Mouse (Mus musculus): ENCODE data around the gene Tsc22d3.
A peak's percentile ranks its signal among the peaks of the same experiment; 100 is the strongest.
"Not testable (repeated sequence)": the region's sequence is repeated elsewhere in the genome, so short reads cannot be mapped to it uniquely, and the experiment has no call there.

The Tsc22d3 gene

DNA sequence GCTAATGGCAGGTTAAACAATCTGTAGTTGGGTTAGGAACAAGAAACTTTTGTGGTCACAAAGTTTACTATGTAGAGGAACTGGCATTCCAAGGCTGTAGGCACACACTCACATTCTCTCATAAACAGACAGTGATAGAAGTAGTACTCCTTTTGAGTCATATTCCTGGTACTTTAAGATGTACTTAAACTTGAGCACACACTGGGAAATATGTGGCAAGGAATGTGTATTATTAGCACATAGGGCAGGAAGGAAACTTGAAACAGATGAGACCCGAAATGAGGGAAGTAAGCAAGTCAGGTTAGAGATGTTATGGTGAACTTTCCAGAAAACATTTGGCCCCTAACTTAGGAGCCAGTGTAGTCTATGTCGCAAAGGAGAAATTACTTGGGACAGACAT is 34.7 kb downstream of the Tsc22d3 start:
- no peak for DNase-seq (ENCODE audit: low read depth, low spot score)

DNA sequence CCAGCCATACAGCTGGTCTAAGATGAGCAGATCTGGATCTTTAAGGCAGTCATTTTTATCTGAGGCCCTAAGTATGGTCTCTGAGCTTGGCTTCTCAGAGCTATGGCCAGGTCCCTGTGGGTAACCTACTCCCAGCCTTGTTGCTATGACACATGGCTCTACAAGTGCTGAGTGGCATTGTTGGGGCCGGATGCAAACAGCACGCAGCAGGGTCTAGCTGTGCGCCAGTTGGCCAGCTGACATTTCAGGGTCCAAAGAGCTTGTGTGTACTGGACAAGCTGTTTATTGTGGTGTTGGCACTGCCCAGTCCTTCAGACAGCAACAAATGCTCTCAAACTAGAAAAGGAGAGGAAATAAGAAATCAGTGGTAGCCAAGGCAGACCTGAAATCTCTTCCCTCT is 35.2 kb downstream of the Tsc22d3 start:
- no peak for DNase-seq (ENCODE audit: low read depth, low spot score)

DNA sequence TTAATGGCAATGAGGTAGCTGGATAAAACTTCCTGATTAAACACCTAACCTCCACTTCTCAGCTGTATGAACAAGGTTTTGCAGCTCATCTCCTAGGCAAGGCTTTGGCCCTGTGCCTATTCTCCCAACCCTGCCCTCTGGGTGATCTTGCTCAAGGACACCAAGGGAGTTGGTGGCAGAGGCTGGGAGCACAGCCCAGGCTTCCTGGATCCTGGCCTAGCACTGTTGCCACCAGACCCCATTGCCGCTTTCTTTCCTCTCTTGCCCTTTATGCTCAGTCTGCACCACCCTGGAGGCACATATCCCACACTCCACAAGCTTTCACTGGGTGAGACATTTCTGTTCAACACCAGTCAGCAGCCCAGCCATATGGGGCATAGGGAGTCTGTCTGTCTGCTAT is 35.7 kb downstream of the Tsc22d3 start:
- DNase-seq (ENCODE audit: low read depth, low spot score), result no peak

DNA sequence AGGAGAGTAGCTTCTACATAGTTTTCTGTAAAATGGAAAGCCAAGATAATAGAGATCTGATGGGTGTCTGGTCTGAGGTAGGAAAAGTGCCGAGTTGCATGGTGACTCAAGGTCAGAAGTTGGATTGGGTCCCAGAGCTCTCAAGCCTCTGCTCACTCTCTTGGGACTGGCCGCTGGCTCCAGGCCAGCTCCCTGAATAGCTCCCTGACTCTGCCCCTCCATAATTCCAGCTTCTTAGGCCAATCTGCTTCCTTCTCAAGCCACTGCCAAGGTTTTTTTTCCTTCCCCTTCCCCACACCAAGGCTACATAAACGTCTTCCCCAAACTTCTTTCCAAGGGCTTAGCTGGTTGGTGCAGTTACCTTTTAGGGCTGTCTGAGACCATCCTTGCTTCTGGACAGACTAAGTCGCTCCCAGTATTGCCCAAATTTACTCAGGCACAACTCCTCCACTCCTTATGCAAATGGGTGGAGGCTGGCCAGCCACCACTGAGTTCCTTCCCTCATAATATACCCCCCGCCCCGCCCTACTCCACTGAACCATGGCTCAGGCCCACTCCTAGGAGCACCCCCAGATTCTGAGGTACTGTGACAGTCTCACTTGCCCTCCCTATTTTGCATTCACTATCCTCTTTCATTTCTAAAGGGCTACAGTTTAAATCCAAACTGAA is 42.1 kb downstream of the Tsc22d3 start:
- no peak for DNase-seq (ENCODE audit: low read depth, low spot score)

DNA sequence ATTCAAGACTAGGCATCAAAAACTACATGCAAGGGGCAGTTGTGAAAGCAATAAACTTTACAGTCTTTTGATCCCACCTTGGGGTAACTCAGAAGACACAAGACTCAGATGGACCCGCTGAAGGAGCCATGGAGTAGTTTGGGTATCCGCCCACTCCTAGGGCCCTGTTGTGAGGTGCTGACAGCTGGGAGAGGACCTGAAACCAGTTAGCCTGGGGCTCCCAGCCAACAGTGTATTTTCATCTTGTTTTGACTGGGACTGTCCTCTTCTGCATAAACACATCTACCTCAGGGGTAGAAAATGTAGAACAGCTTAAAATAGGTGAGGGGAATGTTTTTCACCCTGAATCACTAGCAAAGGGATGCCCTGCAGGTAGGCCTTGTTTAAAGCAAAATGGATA is 44.5 kb downstream of the Tsc22d3 start:
- no peak for DNase-seq (ENCODE audit: low read depth, low spot score)

DNA sequence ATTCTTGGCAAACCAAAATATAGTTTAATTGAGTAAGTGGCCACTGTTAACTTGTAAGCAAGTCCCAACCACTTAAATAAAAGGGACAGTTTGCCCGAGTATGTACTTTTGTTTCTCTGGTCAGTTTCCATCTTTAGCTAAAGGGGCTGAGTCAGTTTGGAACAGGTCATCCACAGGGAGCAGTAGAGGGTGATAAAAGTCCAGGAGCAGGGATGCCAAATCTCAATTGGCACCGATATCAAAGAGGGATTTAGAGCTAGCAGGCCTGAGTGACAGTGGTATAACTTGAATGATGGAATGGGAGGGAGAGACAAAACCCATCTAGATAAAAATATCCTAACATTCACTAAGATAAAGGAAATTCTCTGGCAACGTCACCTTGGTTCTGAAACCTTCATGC is 45.0 kb downstream of the Tsc22d3 start:
- no peak for DNase-seq (ENCODE audit: low read depth, low spot score)

DNA sequence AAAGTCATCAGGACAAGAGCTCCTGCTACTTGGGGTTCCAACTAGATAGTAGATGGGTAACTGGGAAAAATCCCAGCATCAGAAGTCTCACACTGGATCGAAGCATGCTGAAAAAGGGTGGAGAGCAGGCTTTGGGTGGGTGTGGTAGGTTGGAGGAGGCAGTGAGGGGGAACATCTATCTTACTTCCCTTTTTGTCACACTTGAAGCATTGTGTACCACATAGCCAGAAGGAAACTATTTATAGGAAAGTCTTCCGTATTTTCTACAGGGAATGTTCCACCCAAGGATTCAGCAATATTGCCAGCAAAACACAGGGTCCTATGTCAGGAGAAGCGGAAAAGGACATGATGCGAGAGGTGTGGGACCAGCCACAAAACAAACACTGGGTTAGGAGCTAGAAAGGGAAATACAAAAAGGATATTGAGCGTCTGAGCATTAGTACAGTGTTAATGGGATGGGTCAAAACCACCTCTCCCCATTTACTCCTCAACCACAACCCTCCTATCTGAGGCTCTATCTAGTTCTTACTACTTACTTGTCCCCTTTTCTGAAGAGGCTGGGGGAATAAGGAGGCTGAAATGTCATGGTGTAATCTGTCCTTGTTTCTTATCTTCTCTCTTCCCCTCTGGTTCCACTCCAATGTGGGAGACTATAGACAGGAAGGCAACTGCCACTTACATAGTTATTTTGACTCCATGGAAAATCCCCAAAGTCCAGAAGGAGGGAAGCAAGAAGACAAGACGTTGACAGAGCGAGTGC is 52.6 kb downstream of the Tsc22d3 start:
- no peak for DNase-seq (ENCODE audit: low read depth, low spot score)

DNA sequence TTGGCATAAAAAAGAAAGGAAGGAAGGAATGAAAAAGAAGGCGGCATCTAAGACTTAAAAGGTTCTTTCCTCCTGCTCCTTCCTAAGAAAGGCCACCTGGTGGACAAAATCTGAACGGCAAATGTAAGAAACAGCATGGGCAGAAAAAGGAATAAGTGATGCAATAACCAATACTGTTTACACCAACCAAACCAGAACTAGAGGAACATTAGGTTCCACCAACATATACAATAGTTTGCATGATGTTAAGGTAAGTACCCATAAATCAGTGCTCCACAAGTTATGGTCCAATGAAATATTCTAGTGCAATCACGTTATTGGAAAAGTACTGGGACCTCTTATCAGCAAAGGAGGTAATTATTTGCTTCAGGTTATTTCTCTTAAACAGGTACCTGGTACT is 55.7 kb downstream of the Tsc22d3 start:
- peak; percentile 42 for DNase-seq (ENCODE audit: low read depth, low spot score)

DNA sequence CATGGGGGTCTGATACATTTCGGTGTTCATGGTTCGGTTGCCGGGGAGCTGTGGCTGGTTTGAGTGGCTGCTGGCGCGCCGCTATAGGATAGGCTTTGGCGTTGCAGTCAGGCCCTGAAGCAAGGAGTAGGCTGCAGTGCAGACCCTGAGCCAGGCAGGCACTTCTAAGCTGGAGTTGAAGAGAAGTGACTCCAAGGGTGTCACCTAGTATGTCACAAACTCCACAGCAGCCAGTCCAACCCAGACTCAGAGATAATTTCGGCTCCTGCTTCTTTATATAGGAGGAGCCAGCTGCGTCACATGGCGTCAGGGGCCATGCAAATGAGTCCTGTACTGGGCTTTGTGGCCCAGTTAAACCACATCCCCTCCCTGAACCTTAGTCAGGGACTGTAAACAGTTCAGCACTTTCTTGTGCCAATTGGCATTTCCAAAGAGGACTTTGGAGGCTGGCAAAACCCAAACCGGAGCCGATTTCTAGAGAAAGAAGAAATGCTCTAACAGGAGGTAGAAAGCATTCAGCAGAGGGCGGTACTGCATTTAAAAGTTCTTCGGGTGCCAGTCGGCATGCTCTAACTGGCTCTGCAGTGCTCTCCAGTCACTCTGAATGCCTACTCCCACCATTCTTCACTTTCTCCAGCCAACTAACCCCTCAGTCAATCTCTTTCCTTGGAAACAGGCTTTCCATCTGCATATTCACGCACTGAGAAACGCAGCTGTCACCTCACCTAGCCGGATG is 57.4 kb downstream of the Tsc22d3 start:
- peak; percentile 33 for DNase-seq (ENCODE audit: low read depth, low spot score)

DNA sequence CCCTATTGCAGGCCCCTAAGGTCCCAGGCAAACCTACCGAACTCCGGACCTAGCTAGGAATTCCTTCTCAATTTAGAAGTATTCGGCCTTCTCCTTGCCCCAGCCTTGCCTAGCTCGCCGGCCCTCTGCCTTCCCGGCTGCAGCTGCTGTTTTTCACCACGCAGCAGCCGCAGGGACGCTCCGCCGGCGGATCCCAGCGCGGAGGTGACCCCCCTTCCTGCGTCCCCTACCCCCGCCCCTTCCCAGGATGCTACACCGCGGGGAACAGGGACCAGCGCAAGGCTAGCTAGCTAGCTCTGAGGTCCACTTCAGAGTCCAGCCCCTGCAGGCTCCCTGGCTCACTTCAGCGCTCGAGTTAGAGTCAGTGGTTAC is 58.0 kb downstream of the Tsc22d3 start:
- no peak for DNase-seq (ENCODE audit: low read depth, low spot score)

DNA sequence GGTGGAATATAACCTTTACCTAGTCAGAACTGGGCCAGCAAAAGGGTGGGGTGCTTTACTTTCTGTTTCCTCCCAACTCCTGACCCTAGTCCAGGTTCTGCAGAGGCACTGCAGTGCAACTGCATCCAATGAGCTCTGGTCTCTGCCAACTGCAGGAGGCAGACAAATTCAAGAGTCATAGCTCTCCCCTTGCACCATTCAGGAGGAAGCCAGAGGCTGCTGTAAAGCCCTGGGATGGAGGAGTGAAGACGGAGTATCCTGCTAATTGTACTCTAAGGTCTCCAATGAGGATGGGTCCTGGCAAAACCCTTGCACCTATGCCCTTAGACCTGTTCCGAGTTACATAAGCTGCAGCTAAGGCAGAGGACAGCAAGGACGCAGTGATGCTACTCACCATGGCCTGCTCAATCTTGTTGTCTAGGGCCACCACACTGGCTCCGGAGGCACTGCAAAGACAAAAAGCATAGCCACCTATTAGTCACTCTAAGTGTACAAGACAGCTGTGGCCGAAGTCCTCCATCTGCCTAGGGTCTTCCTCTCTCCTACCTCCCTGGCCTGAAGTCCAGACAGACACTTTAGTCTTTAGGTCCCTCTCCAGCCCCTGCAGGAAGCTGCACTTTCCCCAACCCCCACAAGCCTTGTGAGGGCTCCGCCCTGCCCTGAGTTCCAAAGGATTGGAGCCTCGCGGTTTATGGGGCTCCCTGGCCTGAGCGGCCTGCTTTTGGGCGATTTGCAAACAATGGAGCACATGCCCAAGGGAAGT is 58.6 kb downstream of the Tsc22d3 start:
- DNase-seq (ENCODE audit: low read depth, low spot score), result no peak

DNA sequence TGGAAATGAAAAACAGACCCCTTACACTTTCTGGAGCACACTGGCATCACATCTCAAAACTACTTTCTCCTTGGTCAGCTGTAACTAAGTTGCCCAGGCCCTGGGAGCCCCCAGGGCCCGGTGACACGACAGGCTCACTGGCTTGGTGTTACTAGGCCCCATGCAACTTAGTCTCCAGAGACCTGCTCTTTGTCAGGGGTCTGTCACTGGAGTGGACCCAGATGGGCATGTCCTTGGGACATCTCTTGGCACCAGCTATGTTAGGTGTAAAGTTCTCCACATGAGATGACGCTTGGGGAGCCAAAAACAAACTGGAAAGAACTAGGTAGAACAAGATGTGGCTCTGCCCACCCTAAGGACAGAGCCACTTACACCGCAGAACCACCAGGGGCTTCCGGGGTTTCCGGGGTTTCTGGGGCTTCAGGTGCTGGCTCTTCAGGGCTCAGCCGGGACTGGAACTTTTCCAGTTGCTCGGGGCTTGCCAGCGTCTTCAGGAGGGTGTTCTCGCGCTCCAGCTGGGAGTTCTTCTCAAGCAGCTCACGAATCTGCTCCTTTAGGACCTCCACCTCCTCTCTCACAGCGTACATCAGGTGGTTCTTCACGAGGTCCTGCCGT is 59.9 kb downstream of the Tsc22d3 start:
- DNase-seq (ENCODE audit: low read depth, low spot score), result no peak

DNA sequence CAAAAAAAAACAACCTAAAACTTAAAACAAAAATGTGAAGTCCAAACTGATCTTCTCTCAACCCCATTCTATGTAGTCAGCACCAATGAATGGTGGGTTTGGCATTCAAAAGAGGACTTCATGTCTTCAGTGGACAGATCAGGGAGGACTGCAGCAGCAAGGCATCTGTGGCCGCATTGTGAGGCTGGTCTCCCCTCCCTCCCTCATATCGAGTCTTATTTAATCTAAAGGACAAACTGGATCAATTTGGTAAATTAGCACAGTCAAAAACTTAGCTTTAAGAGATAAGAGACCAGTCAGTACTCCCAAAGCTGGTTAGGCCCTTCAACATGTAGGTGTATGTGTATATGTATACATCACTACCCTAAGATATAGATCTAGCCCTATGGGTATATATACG is 60.6 kb downstream of the Tsc22d3 start:
- DNase-seq (ENCODE audit: low read depth, low spot score), result not testable (repeated sequence)

DNA sequence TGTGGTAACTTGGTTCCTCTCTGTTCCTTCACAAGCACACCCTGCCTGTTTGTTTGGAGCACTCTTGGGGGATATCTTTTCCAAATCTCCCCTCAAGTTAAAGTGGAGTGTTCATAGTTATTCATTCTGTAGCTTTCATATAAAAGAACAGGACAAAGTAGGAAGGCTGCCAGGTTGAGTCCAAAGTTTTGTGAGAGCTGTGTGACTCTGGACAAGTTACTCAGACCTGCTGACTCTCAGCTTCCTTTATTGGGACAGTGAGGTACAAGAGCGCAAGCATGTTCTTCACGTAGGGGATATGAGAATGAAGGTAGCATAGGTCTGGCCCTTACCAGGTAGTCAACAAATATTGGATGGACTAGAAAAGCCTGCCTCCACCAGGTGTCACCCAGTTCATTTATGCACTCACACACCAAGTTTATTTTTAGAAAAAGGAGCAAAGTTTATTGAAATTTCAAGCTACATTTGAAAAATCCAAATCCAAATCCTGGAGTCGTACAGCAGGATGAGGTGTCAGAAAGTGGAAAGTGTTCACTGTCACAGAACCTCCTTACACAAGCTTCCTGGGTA is 61.3 kb downstream of the Tsc22d3 start:
- DNase-seq (ENCODE audit: low read depth, low spot score), result no peak

DNA sequence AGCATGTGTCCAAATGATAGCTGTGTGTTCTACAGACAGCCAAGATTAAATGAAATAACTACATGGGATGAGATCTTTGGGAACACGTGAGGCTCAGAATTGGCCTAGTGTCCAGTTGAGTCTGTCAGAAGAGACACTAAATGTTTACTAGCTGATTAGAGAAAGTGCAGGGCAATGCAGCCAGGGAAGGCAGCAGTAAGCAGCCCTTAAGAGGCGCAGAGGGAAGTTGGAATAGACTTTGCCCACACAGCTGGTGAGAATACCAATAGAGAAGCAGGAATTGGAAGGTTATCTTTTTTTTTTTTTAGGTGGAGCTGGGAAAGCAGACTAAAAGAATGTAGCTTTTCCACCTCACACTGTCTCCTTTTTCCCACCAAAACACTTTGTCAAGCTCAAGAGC is 61.8 kb downstream of the Tsc22d3 start:
- no peak for DNase-seq (ENCODE audit: low read depth, low spot score)

DNA sequence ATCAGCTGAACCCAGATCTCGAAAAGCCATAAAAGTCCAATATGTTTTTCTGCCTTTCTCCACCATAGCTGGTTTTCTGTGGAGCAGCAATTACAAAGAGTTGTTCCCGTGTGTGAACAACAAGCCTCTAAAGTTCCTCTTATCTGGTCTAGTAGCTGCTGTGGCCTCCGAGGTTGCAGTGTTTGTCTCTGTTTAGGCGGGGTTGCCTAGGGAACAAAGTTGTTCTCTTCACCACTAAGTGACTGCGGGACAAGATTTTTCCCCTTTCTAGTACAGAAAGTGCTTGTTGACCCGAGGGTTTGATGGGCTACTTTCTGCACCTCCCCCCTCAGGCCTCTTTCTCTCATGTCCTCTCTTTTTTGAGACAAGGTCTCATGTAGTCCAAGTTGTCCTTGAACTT is 62.8 kb downstream of the Tsc22d3 start:
- no peak for DNase-seq (ENCODE audit: low read depth, low spot score)

DNA sequence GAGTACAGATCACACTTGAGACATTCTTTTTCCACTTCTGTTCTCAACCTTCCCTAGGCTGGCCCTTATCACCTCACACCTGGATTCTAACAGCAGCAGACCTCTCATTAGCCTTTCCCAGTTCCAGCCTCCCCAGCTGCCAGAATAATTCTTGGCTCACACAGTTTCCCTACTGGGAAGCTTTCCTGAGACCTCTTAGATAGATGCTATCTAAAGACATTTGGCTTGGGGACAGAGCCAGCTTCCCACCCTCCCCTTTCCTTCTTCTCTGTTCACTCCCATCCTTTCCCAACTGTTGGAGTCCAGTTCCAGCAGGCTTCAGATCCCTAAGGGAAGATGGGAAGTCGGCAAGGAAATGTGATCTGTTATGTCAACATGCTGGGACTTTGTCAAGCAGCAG is 65.0 kb downstream of the Tsc22d3 start:
- no peak for DNase-seq (ENCODE audit: low read depth, low spot score)

DNA sequence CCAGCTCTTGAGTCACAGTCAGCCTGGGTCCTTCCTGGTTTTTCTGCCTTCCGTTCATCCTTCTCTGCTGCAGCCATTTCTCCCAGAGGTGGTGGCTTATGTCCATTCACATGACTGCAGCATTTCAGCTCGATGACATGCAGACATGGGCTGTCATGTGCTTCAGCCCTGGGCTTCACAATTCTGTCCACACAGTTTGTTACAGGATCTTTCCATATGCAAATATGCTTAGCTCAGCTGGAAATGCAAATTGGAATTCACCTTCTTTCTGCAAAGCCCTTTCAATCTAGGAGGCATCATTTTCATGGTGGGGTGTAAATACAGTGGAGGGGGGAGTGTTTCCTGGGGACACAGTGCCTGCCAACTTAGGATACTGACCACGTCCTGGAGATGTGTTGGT is 66.2 kb downstream of the Tsc22d3 start:
- no peak for DNase-seq (ENCODE audit: low read depth, low spot score)

DNA sequence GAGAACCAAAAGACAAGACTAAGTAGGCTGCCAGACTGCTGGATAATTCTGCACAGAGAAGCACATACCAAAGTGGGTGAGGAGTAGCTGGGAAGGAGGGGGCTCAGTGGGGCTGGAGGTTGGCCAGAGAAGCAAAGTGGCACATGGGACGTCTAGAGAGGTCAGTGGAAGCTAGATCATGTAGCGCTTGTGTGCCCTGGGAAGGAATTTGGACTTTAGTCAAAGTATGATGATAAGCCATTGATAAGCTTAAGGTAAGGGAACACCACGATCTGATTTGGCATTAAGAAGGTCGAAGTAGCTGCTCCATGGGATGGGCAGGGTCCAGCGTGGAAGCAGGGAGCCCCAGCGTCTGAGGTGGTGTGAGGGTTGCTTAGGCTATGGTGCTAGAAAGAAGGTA is 68.1 kb downstream of the Tsc22d3 start:
- DNase-seq (ENCODE audit: low read depth, low spot score), result no peak

DNA sequence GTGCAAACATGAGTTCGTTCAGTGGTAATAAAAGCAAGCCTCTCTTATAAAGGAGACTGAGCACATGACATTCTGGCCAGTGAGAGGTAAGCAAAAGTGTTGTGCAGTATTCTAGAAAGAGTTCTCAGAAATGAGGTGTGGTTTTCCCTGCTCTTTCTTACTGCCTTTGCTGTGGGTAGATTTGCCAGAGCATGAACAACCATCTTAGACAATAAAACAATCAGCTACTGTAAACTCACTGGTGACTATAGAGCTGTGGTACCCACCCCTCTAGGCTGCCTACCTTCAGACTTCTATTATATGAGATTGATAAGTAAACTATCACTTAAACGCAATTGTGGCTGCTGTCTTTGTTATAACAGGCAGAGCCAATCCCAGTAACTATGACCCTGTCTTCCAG is 69.1 kb downstream of the Tsc22d3 start:
- no peak for DNase-seq (ENCODE audit: low read depth, low spot score)

DNA sequence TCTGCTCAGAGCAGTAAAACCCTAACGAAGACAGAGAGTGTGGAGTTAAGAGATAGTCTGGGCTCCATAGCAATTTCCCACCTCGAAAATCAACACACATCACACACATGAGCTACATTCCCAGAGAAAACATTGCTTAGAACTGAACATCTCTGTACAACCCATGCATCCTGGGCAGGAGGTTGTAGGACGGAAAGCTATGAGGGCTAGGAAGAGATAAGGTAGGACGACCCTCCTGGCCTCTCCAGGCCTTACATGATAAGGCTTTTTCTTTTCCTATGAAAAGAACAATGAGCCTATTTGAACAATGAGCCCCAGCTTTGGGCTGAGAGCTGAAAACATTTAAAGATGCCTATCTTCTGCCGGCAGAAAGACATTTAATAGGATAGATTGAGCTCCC is 69.8 kb downstream of the Tsc22d3 start:
- no peak for DNase-seq (ENCODE audit: low read depth, low spot score)
